Mouse (Mus musculus) CH12.LX (cell line): ENCODE data around the gene Gtf2f1. TPM values are rescaled to one million over a fixed set of nuclear protein-coding genes. Genes with fewer than 3 reads are reported as not detected.

Source experiments
- DNase-seq: peaks from one replicate; pipeline ENCODE4 v3.0.0-alpha.2; 2013; ENCODE audit errors: extremely low read depth
- H3K27ac ChIP-seq: 2 replicates; pipeline ENCODE4 v1.5.1; 2012; ENCODE audit warnings: low read depth, mild to moderate bottlenecking, control low read depth, moderate library complexity; ENCODE audit not compliant: insufficient read depth
- H3K27me3 ChIP-seq: replicated peaks from 2 replicates; pipeline ENCODE3; 2012; ENCODE audit warnings: inconsistent platforms
- H3K36me3 ChIP-seq, 2 experiments: replicated peaks in 1 of 2; 2 replicates each; pipeline versions ENCODE3 to v1.6.1; 2012; ENCODE audit warnings: inconsistent platforms in 1 of 2, low read length in 1 of 2, mild to moderate bottlenecking in 1 of 2, mixed read lengths in 1 of 2, moderate library complexity in 1 of 2; ENCODE audit not compliant: control insufficient read depth in 1 of 2, insufficient read depth in 1 of 2
- H3K4me1 ChIP-seq, 2 experiments: 2 replicates each; pipeline ENCODE4 v1.6.1; 2012; ENCODE audit warnings: inconsistent platforms in 1 of 2, moderate library complexity in 1 of 2; ENCODE audit not compliant: insufficient read depth in 2 of 2, control insufficient read depth in 1 of 2
- H3K4me2 ChIP-seq: 2 replicates; pipeline ENCODE4 v1.6.1; 2012; ENCODE audit warnings: low read depth, mild to moderate bottlenecking, control low read depth; ENCODE audit not compliant: poor library complexity, insufficient read depth, severe bottlenecking
- H3K4me3 ChIP-seq, 3 experiments: fragments of 150-350 bp in 1 of 3; sonication (generic) in 1 of 3; replicated peaks in 1 of 3; 2 replicates each; pipeline versions ENCODE3 to v1.5.1; 2011 to 2012; ENCODE audit warnings: low read depth in 2 of 3, low read length in 2 of 3, mild to moderate bottlenecking in 2 of 3, moderate library complexity in 2 of 3, control low read depth in 1 of 3, improper control_type of control experiment in 1 of 3, inconsistent platforms in 1 of 3, mixed read lengths in 1 of 3; ENCODE audit not compliant: poor library complexity in 1 of 3
- H3K79me2 ChIP-seq: replicated peaks from 2 replicates; pipeline ENCODE4 v1.6.1; 2012; ENCODE audit warnings: mild to moderate bottlenecking, moderate library complexity; ENCODE audit not compliant: control insufficient read depth, poor library complexity, insufficient read depth, severe bottlenecking; ENCODE audit errors: extremely low read depth
- H3K9ac ChIP-seq: 2 replicates; pipeline ENCODE4 v1.6.1; 2012; ENCODE audit warnings: low read depth, mild to moderate bottlenecking, control low read depth, moderate library complexity; ENCODE audit not compliant: insufficient read depth
- H3K9me3 ChIP-seq: replicated peaks from 2 replicates; pipeline ENCODE3; 2012; ENCODE audit warnings: low read length, inconsistent platforms, mixed read lengths
- ETS1 ChIP-seq: conservative IDR thresholded peaks from 2 replicates; pipeline ENCODE4 v1.6.1; 2012; ENCODE audit warnings: low read depth, mild to moderate bottlenecking, inconsistent platforms, low read length, improper control_type of control experiment, moderate library complexity
- JUND ChIP-seq: conservative IDR thresholded peaks from 2 replicates; pipeline ENCODE4 v1.6.1; 2011; ENCODE audit warnings: low read depth, low read length, improper control_type of control experiment
- KAT2A ChIP-seq: IDR thresholded peaks from 2 replicates; pipeline ENCODE4 v1.6.1; 2012; ENCODE audit warnings: low read length, improper control_type of control experiment, inconsistent platforms; ENCODE audit not compliant: insufficient replicate concordance
- MAZ ChIP-seq: IDR thresholded peaks from 2 replicates; pipeline ENCODE4 v1.6.1; 2012; ENCODE audit warnings: low read depth, mild to moderate bottlenecking, inconsistent platforms, low read length, improper control_type of control experiment, moderate library complexity
- MEF2A ChIP-seq: IDR thresholded peaks from 2 replicates; pipeline ENCODE4 v1.6.1; 2014; ENCODE audit warnings: low read depth, mild to moderate bottlenecking, inconsistent platforms, low read length, improper control_type of control experiment, borderline replicate concordance
- NELFE ChIP-seq: IDR thresholded peaks from 2 replicates; pipeline ENCODE4 v1.6.1; 2011; ENCODE audit warnings: low read depth, low read length, improper control_type of control experiment
- POLR2A ChIP-seq: IDR thresholded peaks from 2 replicates; pipeline ENCODE4 v1.6.1; 2011; ENCODE audit warnings: low read depth, mild to moderate bottlenecking, improper control_type of control experiment, low read length
- SMC3 ChIP-seq: IDR thresholded peaks from 2 replicates; pipeline ENCODE4 v1.6.1; 2011; ENCODE audit warnings: low read depth, low read length, improper control_type of control experiment
- TBP ChIP-seq: conservative IDR thresholded peaks from 2 replicates; pipeline ENCODE4 v1.6.1; 2011; ENCODE audit warnings: low read depth, low read length, improper control_type of control experiment
- TCF12 ChIP-seq: IDR thresholded peaks from 2 replicates; pipeline ENCODE4 v1.6.1; 2014; ENCODE audit warnings: low read depth, mild to moderate bottlenecking, inconsistent platforms, low read length, improper control_type of control experiment
- USF1 ChIP-seq: IDR thresholded peaks from 2 replicates; pipeline ENCODE4 v1.6.1; 2014; ENCODE audit warnings: low read depth, mild to moderate bottlenecking, inconsistent platforms, low read length, improper control_type of control experiment
- USF2 ChIP-seq: conservative IDR thresholded peaks from 2 replicates; pipeline ENCODE4 v1.6.1; 2011; ENCODE audit warnings: low read depth, low read length, improper control_type of control experiment
- ZKSCAN1 ChIP-seq: IDR thresholded peaks from 2 replicates; pipeline ENCODE4 v1.6.1; 2012; ENCODE audit warnings: low read depth, inconsistent platforms, low read length, improper control_type of control experiment, borderline replicate concordance
- ZMIZ1 ChIP-seq: IDR thresholded peaks from 2 replicates; pipeline ENCODE4 v1.6.1; 2012; ENCODE audit warnings: low read depth, mild to moderate bottlenecking, inconsistent platforms, low read length, improper control_type of control experiment
- ZNF384 ChIP-seq: IDR thresholded peaks from 2 replicates; pipeline ENCODE4 v1.6.1; 2012; ENCODE audit warnings: low read depth, low read length, improper control_type of control experiment, inconsistent platforms
- dilution Hi-C: fragments of 300-500 bp; cut with MboI; formaldehyde crosslinking; loops from 2 replicates; pipeline ENCODE4 v1.14.3; 2020; ENCODE audit warnings: low sequenced_read_pairs; ENCODE audit not compliant: extremely low pct_unique_long_range_greater_than_20kb, extremely low pct_ligation_motif_present
- in situ Hi-C: fragments of 300-500 bp; cut with MboI; formaldehyde crosslinking; loops from 3 replicates; pipeline ENCODE4 v1.14.3; 2019; ENCODE audit warnings: low sequenced_read_pairs, low pct_ligation_motif_present, low pct_unique_long_range_greater_than_20kb, mixed read lengths
- polyA plus RNA-seq: library from polyadenylated mRNA; unstranded; fragments of >175 nt; gene quantifications from 2 replicates; pipeline ENCODE4 v1.2.1, GENCODE M21; 2012; ENCODE audit warnings: low read depth; ENCODE audit not compliant: insufficient read length
- total RNA-seq, 2 experiments: library from RNA; depleted of rRNA; stranded (reverse); fragments of 300-350 nt in 1 of 2; fragments of >200 nt in 1 of 2; gene quantifications; 2 replicates each; pipeline ENCODE4 v1.2.3; 2012 to 2014

Gene Gtf2f1
- total and polyA plus RNA-seq, 3 experiments: 50.5 to 109 (median 80.4) TPM

- no peak for TF ChIP-seq USF1
- TF ChIP-seq KAT2A: no peak
- no peak for TF ChIP-seq ZKSCAN1
- no peak for TF ChIP-seq TBP
- TF ChIP-seq TCF12: no peak
- no peak for TF ChIP-seq ZMIZ1
- no peak for TF ChIP-seq SMC3
- no peak for TF ChIP-seq ETS1
- TF ChIP-seq MAZ: no peak
- no peak for TF ChIP-seq JUND
- no peak for TF ChIP-seq MEF2A
- no peak for TF ChIP-seq ZNF384
- TF ChIP-seq NELFE: no peak
- TF ChIP-seq, all 38 proteins: peak for 0
- Histone ChIP-seq H3K9ac (no peak overlapping the region), H3K27me3 (no peaks in the 10 kb centered on the region), H3K4me1 (peaks cover 4 to 6% of the 10 kb centered on the region in 2 experiments; a peak in 3 of 4 replicates), H3K4me2 (no peak overlapping the region), H3K36me3 (peaks cover 72 to 96% of the 10 kb centered on the region in 2 experiments), H3K27ac (no peak overlapping the region), H3K9me3 (no peaks in the 10 kb centered on the region), H3K79me2 (no peaks in the 10 kb centered on the region; the same call in 1 of the 2 replicates), H3K4me3 (no peak overlapping the region)
- no peak for DNase-seq
- in situ Hi-C loops: no loop called here
- dilution Hi-C loops: no loop called here
Measured at GRCm38 (mm10) chr17:57003994-57004393, 7.1 kb downstream of the Gtf2f1 start.

- H3K4me1 ChIP-seq: peaks cover 4 to 27% of the 10 kb centered on the region in 2 experiments; a peak in 3 of 4 replicates
- H3K9me3 ChIP-seq: no peaks in the 10 kb centered on the region
- H3K4me2 ChIP-seq: no peak overlapping the region
- H3K4me3 ChIP-seq: no peak overlapping the region
- DNase-seq: no peak
- H3K36me3 ChIP-seq: peaks cover 55 to 84% of the 10 kb centered on the region in 2 experiments
- in situ Hi-C loops: no loop called here
- H3K9ac ChIP-seq: no peak overlapping the region
- no peaks in the 10 kb centered on the region for H3K27me3 ChIP-seq
- H3K79me2 ChIP-seq: no peaks in the 10 kb centered on the region
- TF ChIP-seq POLR2A (0 out of 2 replicates have a peak, but pooled peaks have one; percentile 21), USF2 (no peak)
- H3K27ac ChIP-seq: no peak overlapping the region
- dilution Hi-C loops: no loop called here
Measured at GRCm38 (mm10) chr17:57001228-57001627, 9.9 kb downstream of the Gtf2f1 start.
